Mouse (Mus musculus) heart, embryonic 14.5 days (tissue): Measurements from ENCODE around the gene Plcl1. TPM values are rescaled to one million over a fixed set of nuclear protein-coding genes. Genes with fewer than 3 reads are reported as not detected.

ENCODE experiments used
- ATAC-seq: fragments of 200-750 bp; cut with Nextera tagmentation; 2 replicates; pipeline ENCODE4 v1.8.0; 2017; ENCODE audit warnings: low read depth, moderate TSS enrichment; ENCODE audit not compliant: insufficient number of reproducible peaks, insufficient read depth, low FRiP score
- H3K27ac ChIP-seq, 2 experiments: fragments of 200-500 bp in 1 of 2; fragments of 300-500 bp in 1 of 2; sonication (generic) in 1 of 2; replicated peaks in 1 of 2; 2 replicates each; pipeline ENCODE4 v1.5.1; 2012 to 2014; ENCODE audit warnings: low read depth in 2 of 2, low read length in 2 of 2, control low read depth in 1 of 2, mild to moderate bottlenecking in 1 of 2, mixed read lengths in 1 of 2; ENCODE audit not compliant: control insufficient read depth in 1 of 2, insufficient read depth in 1 of 2
- H3K27me3 ChIP-seq: fragments of 300-500 bp; sonication (generic); 2 replicates; pipeline ENCODE4 v1.6.1; 2014; ENCODE audit warnings: mild to moderate bottlenecking, low read length, control low read depth; ENCODE audit not compliant: control insufficient read depth, insufficient read depth
- H3K36me3 ChIP-seq: fragments of 300-500 bp; sonication (generic); 2 replicates; pipeline ENCODE4 v1.6.1; 2014; ENCODE audit warnings: mild to moderate bottlenecking, control low read depth, low read length, mixed read lengths; ENCODE audit not compliant: control insufficient read depth, insufficient read depth
- H3K4me1 ChIP-seq, 2 experiments: fragments of 200-500 bp in 1 of 2; fragments of 300-500 bp in 1 of 2; sonication (generic) in 1 of 2; 2 replicates each; pipeline ENCODE4 v1.6.1; 2012 to 2014; ENCODE audit warnings: low read length in 2 of 2, control low read depth in 1 of 2, mixed read lengths in 1 of 2; ENCODE audit not compliant: control insufficient read depth in 2 of 2, insufficient read depth in 2 of 2
- H3K4me2 ChIP-seq: fragments of 300-500 bp; sonication (generic); 2 replicates; pipeline ENCODE4 v1.6.1; 2014; ENCODE audit warnings: mild to moderate bottlenecking, low read length
- H3K4me3 ChIP-seq, 2 experiments: fragments of 200-500 bp in 1 of 2; fragments of 300-500 bp in 1 of 2; sonication (generic) in 1 of 2; 2 replicates each; pipeline ENCODE4 v1.5.1; 2012 to 2014; ENCODE audit warnings: low read length in 2 of 2, mild to moderate bottlenecking in 2 of 2, control low read depth in 1 of 2, low read depth in 1 of 2, moderate library complexity in 1 of 2; ENCODE audit not compliant: control insufficient read depth in 1 of 2, insufficient read depth in 1 of 2
- H3K9ac ChIP-seq: fragments of 300-500 bp; sonication (generic); 2 replicates; pipeline ENCODE4 v1.6.1; 2014; ENCODE audit warnings: mild to moderate bottlenecking, low read length
- H3K9me3 ChIP-seq: fragments of 300-500 bp; sonication (generic); 2 replicates; pipeline ENCODE4 v1.6.1; 2016; ENCODE audit warnings: low read length, control low read depth; ENCODE audit not compliant: control insufficient read depth
- WGBS: fragments of 180-500 bp; shearing (Covaris S2); extraction: QIAGEN DNeasy Blood & Tissue Kit; methylation state at CpG from one replicate; pipeline ENCODE4 v1.1.7; 2014; 5-methylcytosine and 5-hydroxymethylcytosine counted together
- polyA plus RNA-seq: library from polyadenylated mRNA; unstranded; fragments of >200 nt; fragmentation: Nextera tagmentation; extraction: Ambion mirVana; gene quantifications from 2 replicates; pipeline ENCODE4 v1.2.1, GENCODE M21; 2014

Plcl1 gene
- polyA plus RNA-seq: 1.1 and 1.2 TPM in 2 replicates

GRCm38 (mm10) chr1:55405272-55406022, at the start of gene Plcl1:
Gene Plcl1, plus strand, starts transcription at chr1:55405921.
- Histone ChIP-seq H3K9me3 (no peaks in the 10 kb centered on the region), H3K27me3 (peaks cover 16% of the 10 kb centered on the region; the same call in 1 of the 2 replicates), H3K4me3 (peak within 1 kb of the TSS; percentile 77 to 82), H3K9ac (peak within 1 kb of the TSS; percentile 73), H3K4me1 (peaks cover 6 to 7% of the 10 kb centered on the region in 2 experiments; a peak in 3 of 4 replicates), H3K4me2 (peak within 1 kb of the TSS; percentile 99), H3K36me3 (no peaks in the 10 kb centered on the region), H3K27ac (peak within 1 kb of the TSS in 1 of 2 experiments; percentile 28; a peak in 2 of 4 replicates)
- WGBS: 3% methylated on average over 46 of the region's 51 CpGs
- ATAC-seq: peak; percentile 97

- Histone ChIP-seq H3K9ac (no peak overlapping the region), H3K4me1 (peaks cover 0 to 4% of the 10 kb centered on the region in 2 experiments; a peak in 2 of 4 replicates), H3K27ac (no peak overlapping the region), H3K4me3 (peak overlapping the region in 1 of 2 experiments; percentile 52; a peak in 2 of 4 replicates), H3K9me3 (peaks cover 7% of the 10 kb centered on the region), H3K4me2 (peak overlapping the region; percentile 76), H3K27me3 (peaks cover 17% of the 10 kb centered on the region), H3K36me3 (no peaks in the 10 kb centered on the region)
- ATAC-seq: peak; percentile 35; the same call in 1 of the 2 replicates
- WGBS: 42% methylated on average over 41 of the region's 49 CpGs
These were observed 43.1 kb upstream of the Plcl1 start for GRCm38 (mm10) chr1:55362634-55363033.

- peak within 1 kb of the TSS; percentile 52 to 67 for H3K4me3 ChIP-seq
- peak within 1 kb of the TSS; percentile 76 for H3K4me2 ChIP-seq
- H3K9me3 ChIP-seq: peaks cover 7% of the 10 kb centered on the region
- peaks cover 17% of the 10 kb centered on the region for H3K27me3 ChIP-seq
- H3K9ac ChIP-seq: peak within 1 kb of the TSS; percentile 56
- WGBS: 12% methylated on average over 60 of the region's 68 CpGs
- no peak within 1 kb of the TSS for H3K27ac ChIP-seq
- ATAC-seq: no peak
- H3K4me1 ChIP-seq: peaks cover 0 to 4% of the 10 kb centered on the region in 2 experiments; a peak in 2 of 4 replicates
- no peaks in the 10 kb centered on the region for H3K36me3 ChIP-seq
These were observed 42.6 kb upstream of the Plcl1 start, which contains the start of gene Boll for GRCm38 (mm10) chr1:55363044-55363565. Gene Boll, minus strand, starts transcription at chr1:55363469.

GRCm38 (mm10) chr1:55363586-55363985, 42.1 kb upstream of the Plcl1 start:
- H3K4me2 ChIP-seq: peak overlapping the region; percentile 76
- H3K36me3 ChIP-seq: no peaks in the 10 kb centered on the region
- H3K9me3 ChIP-seq: peaks cover 7% of the 10 kb centered on the region
- peak; percentile 54; the same call in 1 of the 2 replicates for ATAC-seq
- H3K4me3 ChIP-seq: peak overlapping the region; percentile 52 to 67
- peaks cover 17% of the 10 kb centered on the region for H3K27me3 ChIP-seq
- no peak overlapping the region for H3K27ac ChIP-seq
- peak overlapping the region; percentile 56 for H3K9ac ChIP-seq
- peaks cover 0 to 4% of the 10 kb centered on the region in 2 experiments; a peak in 2 of 4 replicates for H3K4me1 ChIP-seq
- 5% methylated on average over 24 of the region's 27 CpGs for WGBS

GRCm38 (mm10) chr1:55372626-55373025, 33.1 kb upstream of the Plcl1 start:
- Histone ChIP-seq H3K27me3 (no peaks in the 10 kb centered on the region), H3K4me1 (no peaks in the 10 kb centered on the region), H3K36me3 (no peaks in the 10 kb centered on the region), H3K9ac (no peak overlapping the region), H3K4me2 (no peak overlapping the region), H3K27ac (no peak overlapping the region), H3K9me3 (no peaks in the 10 kb centered on the region), H3K4me3 (no peak overlapping the region)
- WGBS: 81% methylated on average over 3 of the region's 3 CpGs
- ATAC-seq: no peak

GRCm38 (mm10) chr1:55380527-55380926, 25.2 kb upstream of the Plcl1 start:
- Histone ChIP-seq H3K27me3 (no peaks in the 10 kb centered on the region), H3K4me1 (no peaks in the 10 kb centered on the region), H3K9me3 (no peaks in the 10 kb centered on the region), H3K36me3 (no peaks in the 10 kb centered on the region), H3K9ac (no peak overlapping the region), H3K27ac (no peak overlapping the region), H3K4me2 (no peak overlapping the region), H3K4me3 (no peak overlapping the region)
- WGBS: 77% methylated on average over 2 of the region's 2 CpGs
- no peak for ATAC-seq

GRCm38 (mm10) chr1:55383114-55383773, 22.5 kb upstream of the Plcl1 start:
- Histone ChIP-seq H3K36me3 (no peaks in the 10 kb centered on the region), H3K4me2 (no peak overlapping the region), H3K4me3 (no peak overlapping the region), H3K27me3 (no peaks in the 10 kb centered on the region), H3K9me3 (no peaks in the 10 kb centered on the region), H3K27ac (no peak overlapping the region), H3K9ac (no peak overlapping the region), H3K4me1 (no peaks in the 10 kb centered on the region)
- no peak for ATAC-seq
- 18% methylated on average over 9 of the region's 9 CpGs for WGBS
